8 mouse cellular contexts compared by ENCODE assay signal in the genomic region with DNA sequence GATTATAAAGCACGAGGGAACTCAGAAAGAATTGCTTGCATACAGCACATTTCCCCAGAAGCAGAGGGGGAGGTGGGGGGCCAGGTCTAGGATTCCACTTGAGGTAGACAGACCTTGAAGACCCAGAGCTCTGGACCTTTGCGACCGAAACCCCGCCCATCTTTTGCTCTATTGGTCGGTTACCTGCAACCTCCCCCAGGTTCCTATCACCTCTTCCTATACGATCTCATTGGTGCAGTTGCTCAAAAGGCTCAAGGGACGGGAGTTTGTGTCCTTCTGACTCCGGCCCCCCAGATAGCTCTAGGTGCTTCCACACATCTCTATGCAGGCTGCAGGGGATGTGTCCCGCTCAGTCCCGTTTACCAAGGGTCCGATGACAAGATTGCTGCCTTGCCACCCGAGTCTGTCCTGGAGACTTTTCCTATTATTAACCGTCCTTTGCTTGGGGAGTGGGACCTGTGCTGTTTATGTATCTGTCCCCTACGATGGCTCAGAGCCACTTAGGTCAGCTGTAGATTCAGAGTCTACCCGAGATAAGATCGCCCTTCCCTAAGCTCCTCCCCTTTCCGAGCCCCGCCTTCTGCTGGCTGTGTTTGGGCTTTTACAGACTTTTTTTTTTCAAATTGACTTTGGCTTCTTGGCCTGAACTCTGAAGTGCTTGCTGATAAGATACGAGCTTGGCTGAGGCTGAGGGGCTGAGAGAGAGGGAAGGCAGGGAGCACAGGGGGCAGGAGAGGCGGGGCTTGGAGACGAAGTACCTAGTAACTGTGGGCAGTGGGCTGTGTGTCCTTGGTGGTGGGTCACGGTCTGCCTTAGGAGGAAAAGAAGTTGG. TPM values are rescaled to one million over a fixed set of nuclear protein-coding genes. Genes with fewer than 3 reads are reported as not detected.
DNase-seq lines count a peak whose midpoint lies in the region; ATAC-seq and TF ChIP-seq lines count a peak whose summit lies in the region.

No protein-coding gene starts in this region.

- intact Hi-C loops in left cerebral cortex, postnatal 36 days (cut with DNase I), result no loop called here

- no peak for TF ChIP-seq RAD21 in CH12.LX (IDR thresholded peaks at IDR 0.05; ENCODE audit: low read depth, low read length)

- H3K4me1 ChIP-seq in CH12.LX (ENCODE audit: control insufficient read depth in 1 of 2, insufficient read depth in 2 of 2), result 0 out of 4 replicates have a peak, but pooled peaks cover 0 to 4% of the 10 kb centered on the region in 2 experiments
- peaks cover 8% of the 10 kb centered on the region; the same call in 1 of the 2 replicates for H3K4me1 ChIP-seq in forebrain, embryonic 15.5 days
- 0 out of 2 replicates have a peak, but pooled peaks cover 3% of the 10 kb centered on the region for H3K4me1 ChIP-seq in intestine, embryonic 14.5 days (replicated peaks; ENCODE audit: control insufficient read depth, insufficient read depth, low read length)
- H3K4me1 ChIP-seq in liver, embryonic 14.5 days (replicated peaks; ENCODE audit: control insufficient read depth in 2 of 2, insufficient read depth in 2 of 2, low read length in 1 of 2), result peaks cover 8 to 18% of the 10 kb centered on the region in 2 experiments
- peaks cover 8% of the 10 kb centered on the region; the same call in 1 of the 2 replicates for H3K4me1 ChIP-seq in neural tube, embryonic 13.5 days (replicated peaks)

- H3K79me2 ChIP-seq in CH12.LX (replicated peaks; ENCODE audit: control insufficient read depth, extremely low read depth, insufficient read depth, poor library complexity, severe bottlenecking), result no peaks in the 10 kb centered on the region

- H3K9me3 ChIP-seq in CH12.LX (replicated peaks; ENCODE audit: low read length), result peaks cover 5% of the 10 kb centered on the region
- no peaks in the 10 kb centered on the region for H3K9me3 ChIP-seq in forebrain, embryonic 15.5 days
- no peaks in the 10 kb centered on the region for H3K9me3 ChIP-seq in intestine, embryonic 14.5 days (ENCODE audit: control insufficient read depth, low read length)
- H3K9me3 ChIP-seq in liver, embryonic 14.5 days (ENCODE audit: control insufficient read depth, low read length), result no peaks in the 10 kb centered on the region; the same call in 1 of the 2 replicates
- H3K9me3 ChIP-seq in neural tube, embryonic 13.5 days, result no peaks in the 10 kb centered on the region

- 11% methylated on average over 22 of the region's 22 CpGs for WGBS in forebrain, embryonic 15.5 days
- 8% methylated on average over 22 of the region's 22 CpGs for WGBS in intestine, embryonic 14.5 days
- WGBS in liver, embryonic 14.5 days (ENCODE audit: insufficient replicate concordance), result 6% methylated on average over 22 of the region's 22 CpGs
- 10% methylated on average over 22 of the region's 22 CpGs for WGBS in neural tube, embryonic 13.5 days

- dilution Hi-C loops in CH12.LX (cut with MboI; ENCODE audit: extremely low pct_ligation_motif_present, extremely low pct_unique_long_range_greater_than_20kb, low sequenced_read_pairs), result loop anchor here (25.0 kb wide), 1 partner anchor 200 kb away; the partner anchor contains the start of genes Cebpb and Tmem189

- H3K27ac ChIP-seq in CH12.LX (ENCODE audit: insufficient read depth, low read depth), result no peak overlapping the region
- no peak overlapping the region for H3K27ac ChIP-seq in forebrain, embryonic 15.5 days (replicated peaks)
- no peak overlapping the region for H3K27ac ChIP-seq in intestine, embryonic 14.5 days (ENCODE audit: low read depth)
- H3K27ac ChIP-seq in liver, embryonic 14.5 days, result no peak overlapping the region
- H3K27ac ChIP-seq in neural tube, embryonic 13.5 days (replicated peaks), result no peak overlapping the region

- peak overlapping the region; percentile 17; the same call in 1 of the 2 replicates for H3K4me2 ChIP-seq in CH12.LX (ENCODE audit: insufficient read depth, low read depth, poor library complexity, severe bottlenecking)
- peak overlapping the region; percentile 42 for H3K4me2 ChIP-seq in forebrain, embryonic 15.5 days (replicated peaks)
- peak overlapping the region; percentile 64 for H3K4me2 ChIP-seq in intestine, embryonic 14.5 days (ENCODE audit: low read length)
- H3K4me2 ChIP-seq in liver, embryonic 14.5 days (ENCODE audit: low read depth), result peak overlapping the region; percentile 49
- H3K4me2 ChIP-seq in neural tube, embryonic 13.5 days, result peak overlapping the region; percentile 51

- H3K27me3 ChIP-seq in CH12.LX (replicated peaks), result peaks cover 80% of the 10 kb centered on the region
- H3K27me3 ChIP-seq in forebrain, embryonic 15.5 days, result no peaks in the 10 kb centered on the region
- no peaks in the 10 kb centered on the region for H3K27me3 ChIP-seq in intestine, embryonic 14.5 days (replicated peaks; ENCODE audit: control insufficient read depth, insufficient read depth, low read length)
- no peaks in the 10 kb centered on the region for H3K27me3 ChIP-seq in liver, embryonic 14.5 days (ENCODE audit: control insufficient read depth, insufficient read depth, low read length)
- peaks cover 18% of the 10 kb centered on the region for H3K27me3 ChIP-seq in neural tube, embryonic 13.5 days

- no peak overlapping the region for H3K4me3 ChIP-seq in CH12.LX (replicated peaks in 1 of 3; ENCODE audit: low read depth in 2 of 3, low read length in 2 of 3, poor library complexity in 1 of 3)
- H3K4me3 ChIP-seq in forebrain, embryonic 15.5 days, result peak overlapping the region; percentile 15
- H3K4me3 ChIP-seq in intestine, embryonic 14.5 days (ENCODE audit: low read depth, low read length), result peak overlapping the region; percentile 27
- peak overlapping the region; percentile 9 to 33; a peak in 3 of 4 replicates for H3K4me3 ChIP-seq in liver, embryonic 14.5 days (ENCODE audit: insufficient read depth in 1 of 2, low read depth in 2 of 2, low read length in 2 of 2)
- H3K4me3 ChIP-seq in neural tube, embryonic 13.5 days, result peak overlapping the region; percentile 25

- DNase-seq in CH12.LX (ENCODE audit: extremely low read depth) (no peak), adipocyte (ENCODE audit: low spot score) (peak; percentile 49)
- DNase-seq in intestine, embryonic 14.5 days (ENCODE audit: low spot score), result peak; percentile 68
- DNase-seq in liver, embryonic 14.5 days (ENCODE audit: low read depth in 3 of 3, low spot score in 3 of 3), result peak; percentile 26 to 48 (median 44)
- no peak for DNase-seq in left cerebral cortex, postnatal 36 days (ENCODE audit: low spot score in 2 of 2)
- no peak for DNase-seq in layer of hippocampus, adult 8-10 months (ENCODE audit: low spot score in 2 of 2)

- no peaks in the 10 kb centered on the region for H3K36me3 ChIP-seq in CH12.LX (replicated peaks in 1 of 2; ENCODE audit: control insufficient read depth in 1 of 2, insufficient read depth in 1 of 2, low read length in 1 of 2)
- H3K36me3 ChIP-seq in forebrain, embryonic 15.5 days, result no peaks in the 10 kb centered on the region
- no peaks in the 10 kb centered on the region for H3K36me3 ChIP-seq in intestine, embryonic 14.5 days (ENCODE audit: control insufficient read depth, insufficient read depth, low read length)
- no peaks in the 10 kb centered on the region for H3K36me3 ChIP-seq in liver, embryonic 14.5 days (replicated peaks; ENCODE audit: control insufficient read depth, insufficient read depth, low read depth)
- H3K36me3 ChIP-seq in neural tube, embryonic 13.5 days, result no peaks in the 10 kb centered on the region

- H3K9ac ChIP-seq in CH12.LX (ENCODE audit: insufficient read depth, low read depth), result no peak overlapping the region
- no peak overlapping the region for H3K9ac ChIP-seq in forebrain, embryonic 15.5 days (replicated peaks)
- H3K9ac ChIP-seq in intestine, embryonic 14.5 days (ENCODE audit: low read length), result no peak overlapping the region
- no peak overlapping the region for H3K9ac ChIP-seq in liver, embryonic 14.5 days (replicated peaks)
- peak overlapping the region; percentile 9; the same call in 1 of the 2 replicates for H3K9ac ChIP-seq in neural tube, embryonic 13.5 days

- no peak for TF ChIP-seq POLR2A in CH12.LX (IDR thresholded peaks at IDR 0.05; ENCODE audit: low read depth, low read length)

- in situ Hi-C loops in CH12.LX (cut with MboI; ENCODE audit: low pct_ligation_motif_present, low pct_unique_long_range_greater_than_20kb, low sequenced_read_pairs), result no loop called here

- no peak for TF ChIP-seq EP300 in CH12.LX (IDR thresholded peaks at IDR 0.05; ENCODE audit: low read length)
- no peak for TF ChIP-seq EP300 in liver, embryonic 14.5 days (IDR thresholded peaks at IDR 0.05; ENCODE audit: low read depth)

- no peak for ATAC-seq in forebrain, embryonic 15.5 days (replicated peaks)
- peak; percentile 63 for ATAC-seq in intestine, embryonic 14.5 days (replicated peaks; ENCODE audit: low FRiP score, low TSS enrichment, low read depth)
- peak; percentile 26; the same call in 1 of the 2 replicates for ATAC-seq in liver, embryonic 14.5 days (ENCODE audit: insufficient read depth)
- no peak for ATAC-seq in neural tube, embryonic 13.5 days (ENCODE audit: low read depth)

- TF ChIP-seq CTCF in CH12.LX (conservative IDR thresholded peaks at IDR 0.05 in 1 of 2, IDR thresholded peaks at IDR 0.05 in 1 of 2; ENCODE audit: low read depth in 2 of 2, low read length in 2 of 2), result no peak
- no peak for TF ChIP-seq CTCF in liver, embryonic 14.5 days (IDR thresholded peaks at IDR 0.05; ENCODE audit: low read depth)

TF ChIP-seq in CH12.LX, 34 proteins besides CTCF, POLR2A, EP300 and RAD21:
- TF ChIP-seq E2F4 (IDR thresholded peaks at IDR 0.05; ENCODE audit: insufficient replicate concordance, low read depth, low read length) (no peak), ZNF384 (IDR thresholded peaks at IDR 0.05; ENCODE audit: low read depth, low read length) (peak; percentile 47; the same call in 1 of the 2 replicates), SIN3A (IDR thresholded peaks at IDR 0.05; ENCODE audit: low read length) (no peak), ZC3H11A (IDR thresholded peaks at IDR 0.05; ENCODE audit: low read depth, low read length) (no peak)
TF ChIP-seq in CH12.LX: peak in this region for 1.

RNA-seq across cellular contexts. Expression of gene Ptpn1, which starts 44.1 kb away (rescaled TPM):
- 77.6 and 90.0 TPM in 2 replicates for total RNA-seq in CH12.LX (2012; rRNA removed)
- total RNA-seq in CH12.LX (2014; rRNA removed), result 69.8 and 78.5 TPM in 2 replicates
- 131 and 139 TPM in 2 replicates for polyA plus RNA-seq in CH12.LX (2012; ENCODE audit: insufficient read length, low read depth)
- polyA plus RNA-seq in forebrain, embryonic 15.5 days (2015; fragmentation: Nextera tagmentation; extraction: Ambion mirVana), result 95.0 and 105 TPM in 2 replicates
- polyA plus RNA-seq in intestine, embryonic 14.5 days (2014; fragmentation: Nextera tagmentation; extraction: Ambion mirVana), result 42.6 and 47.8 TPM in 2 replicates
- polyA plus RNA-seq in liver, embryonic 14.5 days (2012; rRNA removed), result 8.6 and 10.0 TPM in 2 replicates
- 24.3 and 26.3 TPM in 2 replicates for polyA plus RNA-seq in liver, embryonic 14.5 days (2014; fragmentation: Nextera tagmentation; extraction: Ambion mirVana)
- 110 and 113 TPM in 2 replicates for polyA plus RNA-seq in neural tube, embryonic 13.5 days (2015; fragmentation: Nextera tagmentation; extraction: Ambion mirVana)
- 10 to 100 TPM; 50.7 to 55.3 TPM for total RNA-seq in left cerebral cortex, postnatal 36 days (2021)
- total RNA-seq in layer of hippocampus, adult 8-10 months (2022), result 10 to 100 TPM; 56.2 to 59.7 (median 58.3) TPM

Comparison
In these comparisons a context has a peak if more than half of its experiments do, and no peak if none do; other contexts are left out.
1. DNase-seq: peak in adipocyte (single experiment), intestine, embryonic 14.5 days (single experiment) and liver, embryonic 14.5 days (3 of 3); none in CH12.LX (single experiment), left cerebral cortex, postnatal 36 days (0 of 2) and layer of hippocampus, adult 8-10 months (0 of 2).
2. H3K4me3 ChIP-seq: peak in forebrain, embryonic 15.5 days (single experiment), intestine, embryonic 14.5 days (single experiment), liver, embryonic 14.5 days (2 of 2) and neural tube, embryonic 13.5 days (single experiment); none in CH12.LX (0 of 3).
3. ATAC-seq: peak in intestine, embryonic 14.5 days (single experiment) and liver, embryonic 14.5 days (single experiment); none in forebrain, embryonic 15.5 days (single experiment) and neural tube, embryonic 13.5 days (single experiment).
4. Peak in every context shown above with its lines, with median percentiles within 50 percentile points of each other: H3K4me2 ChIP-seq.